Mouse (Mus musculus) intestine, embryonic 15.5 days (tissue): Measurements from ENCODE around the gene Eng. TPM values are rescaled to one million over a fixed set of nuclear protein-coding genes. Genes with fewer than 3 reads are reported as not detected.

Experiments used
- ATAC-seq: fragments of 200-750 bp; cut with Nextera tagmentation; 2 replicates; pipeline ENCODE4 v1.8.0; 2017; ENCODE audit warnings: moderate TSS enrichment, moderate library complexity
- H3K27ac ChIP-seq: fragments of 300-500 bp; sonication (generic); 2 replicates; pipeline ENCODE4 v1.5.1; 2015; ENCODE audit warnings: mild to moderate bottlenecking, inconsistent platforms
- H3K27me3 ChIP-seq: fragments of 300-500 bp; sonication (generic); replicated peaks from 2 replicates; pipeline ENCODE4 v1.6.1; 2015; ENCODE audit warnings: inconsistent platforms
- H3K36me3 ChIP-seq: fragments of 300-500 bp; sonication (generic); 2 replicates; pipeline ENCODE4 v1.6.1; 2015; ENCODE audit warnings: inconsistent platforms
- H3K4me1 ChIP-seq: fragments of 300-500 bp; sonication (generic); replicated peaks from 2 replicates; pipeline ENCODE4 v1.6.1; 2015; ENCODE audit warnings: inconsistent platforms
- H3K4me2 ChIP-seq: fragments of 300-500 bp; sonication (generic); replicated peaks from 2 replicates; pipeline ENCODE4 v1.6.1; 2015; ENCODE audit warnings: mild to moderate bottlenecking, inconsistent platforms
- H3K4me3 ChIP-seq: fragments of 300-500 bp; sonication (generic); replicated peaks from 2 replicates; pipeline ENCODE4 v1.5.1; 2015; ENCODE audit warnings: inconsistent platforms
- H3K9ac ChIP-seq: fragments of 300-500 bp; sonication (generic); 2 replicates; pipeline ENCODE4 v1.6.1; 2015; ENCODE audit warnings: inconsistent platforms
- H3K9me3 ChIP-seq: fragments of 300-500 bp; sonication (generic); 2 replicates; pipeline ENCODE4 v1.6.1; 2016; ENCODE audit warnings: inconsistent platforms
- WGBS: fragments of 180-500 bp; shearing (Covaris S2); methylation state at CpG from one replicate; pipeline ENCODE4 v1.1.7; 2015; 5-methylcytosine and 5-hydroxymethylcytosine counted together
- polyA plus RNA-seq: library from polyadenylated mRNA; unstranded; fragments of >200 nt; fragmentation: Nextera tagmentation; extraction: Ambion mirVana; gene quantifications from 2 replicates; pipeline ENCODE4 v1.2.1, GENCODE M21; 2015

Eng gene
- polyA plus RNA-seq, 1 experiment from 2014 or later: 62.6 TPM

- Histone ChIP-seq H3K4me2 (no peak overlapping the region), H3K27ac (no peak overlapping the region), H3K9ac (no peak overlapping the region), H3K36me3 (peaks cover 36% of the 10 kb centered on the region), H3K9me3 (no peaks in the 10 kb centered on the region), H3K4me1 (peaks cover 23% of the 10 kb centered on the region), H3K4me3 (no peak overlapping the region), H3K27me3 (no peaks in the 10 kb centered on the region)
- 92% methylated on average over 20 of the region's 20 CpGs for WGBS
- no peak for ATAC-seq
Observed at GRCm38 (mm10) chr2:32709521-32710137, 63.2 kb downstream of the Eng start.

- Histone ChIP-seq H3K27me3 (no peaks in the 10 kb centered on the region), H3K9ac (no peak overlapping the region), H3K4me1 (peaks cover 29% of the 10 kb centered on the region), H3K9me3 (no peaks in the 10 kb centered on the region), H3K4me2 (no peak overlapping the region), H3K4me3 (no peak overlapping the region), H3K27ac (no peak overlapping the region), H3K36me3 (peaks cover 31% of the 10 kb centered on the region)
- 79% methylated on average over 5 of the region's 5 CpGs for WGBS
- no peak for ATAC-seq
Observed at GRCm38 (mm10) chr2:32710425-32710824, 64.0 kb downstream of the Eng start.

- H3K4me3 ChIP-seq: peak overlapping the region; percentile 89
- peaks cover 29% of the 10 kb centered on the region for H3K4me1 ChIP-seq
- H3K4me2 ChIP-seq: peak overlapping the region; percentile 79
- H3K9me3 ChIP-seq: no peaks in the 10 kb centered on the region
- ATAC-seq: no peak
- peak overlapping the region; percentile 75 for H3K9ac ChIP-seq
- no peaks in the 10 kb centered on the region for H3K27me3 ChIP-seq
- peaks cover 30% of the 10 kb centered on the region for H3K36me3 ChIP-seq
- 23% methylated on average over 9 of the region's 9 CpGs for WGBS
- H3K27ac ChIP-seq: peak overlapping the region; percentile 98
Observed at GRCm38 (mm10) chr2:32711301-32712056, 65.1 kb downstream of the Eng start.

DNA sequence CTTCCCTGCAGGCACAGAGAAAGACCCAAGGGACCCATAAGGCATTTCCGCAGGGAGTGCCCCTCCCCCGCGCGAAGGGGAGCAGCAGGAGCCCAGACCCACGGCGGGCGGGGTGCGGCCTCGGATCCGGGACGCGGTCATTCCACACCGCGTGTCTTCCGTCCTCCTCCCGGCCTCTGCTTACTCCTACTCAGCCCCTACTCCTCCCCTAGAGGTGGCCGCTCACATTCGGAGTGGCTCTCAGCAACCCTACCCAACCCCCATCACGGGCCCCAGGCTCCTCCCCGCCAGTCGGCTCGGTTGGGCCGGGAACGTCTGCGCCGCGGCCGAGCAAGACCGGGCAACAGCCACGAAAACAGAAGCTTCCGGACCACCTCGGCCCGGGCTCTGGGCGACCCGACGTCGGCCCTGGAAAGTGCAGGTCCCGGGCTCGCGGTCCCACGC lies 65.7 kb downstream of the Eng start:
- Histone ChIP-seq H3K36me3 (peaks cover 25% of the 10 kb centered on the region), H3K4me2 (peak overlapping the region; percentile 79), H3K27me3 (no peaks in the 10 kb centered on the region), H3K4me1 (peaks cover 26% of the 10 kb centered on the region), H3K9ac (peak overlapping the region; percentile 75), H3K9me3 (no peaks in the 10 kb centered on the region), H3K4me3 (peak overlapping the region; percentile 89), H3K27ac (peak overlapping the region; percentile 98)
- WGBS: under 1% methylated on average over 41 of the region's 41 CpGs
- peak; percentile 62 for ATAC-seq

DNA sequence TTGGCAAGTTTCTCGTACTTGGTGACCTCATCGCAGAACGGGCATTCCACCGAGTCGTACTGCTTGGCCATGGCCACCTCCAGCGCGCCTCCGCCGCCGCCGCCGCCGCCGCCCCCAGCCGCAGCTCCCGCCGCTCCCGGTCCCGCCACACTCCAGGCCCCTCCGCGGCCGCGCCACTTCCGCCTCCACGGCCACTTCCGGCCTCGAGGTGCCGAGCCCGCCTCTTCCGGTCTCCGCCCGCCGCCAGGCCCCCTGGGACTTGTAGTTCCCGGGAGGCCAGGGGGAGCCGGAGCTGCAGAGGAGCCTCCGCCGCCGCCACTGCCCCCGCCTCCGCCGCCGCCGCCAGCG lies 66.2 kb downstream of the Eng start:
- H3K36me3 ChIP-seq: peaks cover 25% of the 10 kb centered on the region
- no peaks in the 10 kb centered on the region for H3K27me3 ChIP-seq
- WGBS: under 1% methylated on average over 39 of the region's 44 CpGs
- H3K9me3 ChIP-seq: no peaks in the 10 kb centered on the region
- H3K4me3 ChIP-seq: peak overlapping the region; percentile 89
- peaks cover 26% of the 10 kb centered on the region for H3K4me1 ChIP-seq
- H3K4me2 ChIP-seq: peak overlapping the region; percentile 79
- peak overlapping the region; percentile 75 for H3K9ac ChIP-seq
- ATAC-seq: peak; percentile 92
- peak overlapping the region; percentile 98 for H3K27ac ChIP-seq

DNA sequence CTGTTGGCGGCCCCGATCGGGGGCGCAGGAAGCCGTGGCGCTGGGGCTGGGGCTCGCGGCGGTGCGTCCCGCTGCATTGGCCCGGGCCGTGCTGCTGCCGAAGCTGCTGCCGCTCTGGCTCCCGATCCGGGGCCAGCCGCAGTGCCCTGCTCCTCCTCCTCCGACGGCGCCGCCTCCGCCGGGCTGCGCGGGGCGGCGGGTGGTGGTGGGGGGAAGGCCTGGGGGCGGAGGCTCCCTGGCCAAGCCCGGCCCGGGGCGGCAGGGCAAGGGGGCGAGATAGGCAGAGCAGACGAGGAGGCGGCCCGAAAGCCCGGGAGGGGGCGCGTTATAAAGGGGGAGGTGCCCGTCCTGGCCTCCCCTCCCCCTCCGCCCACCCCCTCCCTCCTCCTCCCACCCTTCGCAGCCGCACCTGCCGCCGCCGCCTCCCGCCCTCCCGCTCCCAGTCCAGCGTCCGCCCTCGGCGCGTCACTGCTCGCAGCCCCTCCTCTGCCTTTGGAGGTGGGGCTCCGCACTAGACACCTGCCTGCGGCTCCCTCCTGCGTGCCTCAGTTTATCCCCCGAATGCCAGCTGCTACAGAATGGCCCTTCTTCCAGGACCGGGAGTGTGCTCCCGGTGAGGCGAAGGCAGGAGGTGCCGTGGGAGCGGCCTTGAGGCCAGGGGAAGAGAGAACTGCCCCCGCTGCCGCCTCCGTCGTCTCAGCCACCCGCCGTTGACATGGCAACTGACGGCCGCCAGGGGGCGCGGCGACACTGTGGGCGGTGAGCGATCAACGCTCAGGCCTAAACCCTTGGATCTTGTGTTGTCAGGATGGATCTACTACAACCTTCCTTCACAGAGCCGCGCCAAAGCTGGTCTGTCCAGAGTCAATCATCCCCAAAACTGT lies 66.8 kb downstream of the Eng start, which contains the start of gene Cdk9:
TSS of gene Cdk9 (minus strand) at position 143 of the 884 bp plus-strand sequence.
- H3K27ac ChIP-seq: peak within 1 kb of the TSS; percentile 98
- peaks cover 21% of the 10 kb centered on the region for H3K36me3 ChIP-seq
- H3K27me3 ChIP-seq: no peaks in the 10 kb centered on the region
- peaks cover 26% of the 10 kb centered on the region for H3K4me1 ChIP-seq
- WGBS: under 1% methylated on average over 49 of the region's 79 CpGs
- peak within 1 kb of the TSS; percentile 75 for H3K9ac ChIP-seq
- no peaks in the 10 kb centered on the region for H3K9me3 ChIP-seq
- peak; percentile 92 for ATAC-seq
- peak within 1 kb of the TSS; percentile 79 for H3K4me2 ChIP-seq
- peak within 1 kb of the TSS; percentile 89 for H3K4me3 ChIP-seq

DNA sequence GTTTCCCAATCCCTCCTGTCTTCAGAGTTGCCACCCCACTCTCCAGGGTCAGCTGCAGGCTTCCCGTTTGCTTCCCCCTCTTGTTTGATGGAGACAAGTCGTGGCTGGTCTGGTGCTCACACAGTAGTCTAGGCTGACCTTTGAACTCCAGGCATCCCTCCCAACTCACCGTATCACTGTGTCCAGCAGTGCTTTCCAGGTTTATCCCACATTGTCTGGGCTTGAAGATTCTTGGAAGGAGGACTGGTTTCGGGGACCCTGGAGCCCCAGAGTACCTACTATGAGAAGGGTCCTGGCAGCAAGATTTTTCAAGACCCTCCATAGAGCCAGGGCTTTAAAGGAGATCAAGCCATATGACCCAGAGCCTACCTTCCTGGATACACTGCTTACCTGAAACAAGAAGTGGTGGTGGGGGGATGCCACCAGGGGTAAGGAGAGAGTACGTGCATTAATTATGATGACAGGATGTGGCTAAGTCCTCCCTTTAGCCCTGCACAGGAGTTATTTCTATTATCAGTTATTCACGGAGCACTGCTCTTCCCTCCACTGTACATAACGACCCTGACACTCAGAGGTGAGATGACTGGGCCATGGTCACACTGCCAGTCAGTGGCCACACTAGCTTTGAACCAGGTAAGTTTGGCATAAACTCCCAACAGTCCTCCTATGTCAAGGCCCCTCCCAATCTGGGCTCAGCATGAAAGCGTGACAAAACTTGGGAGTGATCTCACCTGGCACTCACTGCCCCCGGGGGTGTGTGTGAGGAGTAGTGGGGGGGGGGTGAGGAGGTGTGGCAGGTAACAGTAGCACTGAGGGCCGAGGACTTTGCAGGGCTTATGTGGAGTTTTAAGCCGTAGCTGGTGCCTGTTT lies 68.0 kb downstream of the Eng start:
- H3K4me1 ChIP-seq: peaks cover 26% of the 10 kb centered on the region
- peaks cover 12% of the 10 kb centered on the region for H3K36me3 ChIP-seq
- peak overlapping the region; percentile 98 for H3K27ac ChIP-seq
- no peak overlapping the region for H3K9ac ChIP-seq
- no peak overlapping the region for H3K4me3 ChIP-seq
- no peak for ATAC-seq
- H3K4me2 ChIP-seq: no peak overlapping the region
- H3K27me3 ChIP-seq: no peaks in the 10 kb centered on the region
- 44% methylated on average over 11 of the region's 11 CpGs for WGBS
- no peaks in the 10 kb centered on the region for H3K9me3 ChIP-seq

GRCm38 (mm10) chr2:32714987-32715425 lies 68.6 kb downstream of the Eng start:
- 47% methylated on average over 4 of the region's 4 CpGs for WGBS
- peaks cover 7% of the 10 kb centered on the region for H3K36me3 ChIP-seq
- ATAC-seq: no peak
- no peaks in the 10 kb centered on the region for H3K9me3 ChIP-seq
- H3K4me2 ChIP-seq: no peak overlapping the region
- peak overlapping the region; percentile 17; the same call in 1 of the 2 replicates for H3K9ac ChIP-seq
- no peaks in the 10 kb centered on the region for H3K27me3 ChIP-seq
- no peak overlapping the region for H3K4me3 ChIP-seq
- H3K4me1 ChIP-seq: peaks cover 22% of the 10 kb centered on the region
- peak overlapping the region; percentile 69 for H3K27ac ChIP-seq

DNA sequence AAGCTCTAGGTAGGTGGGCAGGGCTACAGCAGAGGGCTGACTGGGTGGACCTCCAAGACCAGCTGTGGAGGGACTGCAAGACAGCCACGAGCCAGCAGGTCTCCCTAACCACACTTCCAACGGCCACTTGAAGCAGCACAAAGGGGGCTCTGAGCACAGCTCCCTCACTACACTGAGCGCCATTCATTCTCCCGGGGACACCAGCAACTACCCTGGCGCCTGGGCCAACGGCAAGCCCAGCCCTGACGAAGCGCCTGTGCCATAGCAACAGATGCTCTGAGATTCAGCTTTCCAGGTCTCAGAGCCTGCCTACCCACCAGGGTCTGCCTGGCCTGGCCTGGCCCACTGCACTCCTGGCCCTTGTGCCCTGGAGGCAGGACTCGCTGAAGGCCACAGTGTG lies 72.4 kb downstream of the Eng start:
- Histone ChIP-seq H3K9me3 (no peaks in the 10 kb centered on the region), H3K27me3 (no peaks in the 10 kb centered on the region), H3K36me3 (no peaks in the 10 kb centered on the region), H3K4me3 (no peak overlapping the region), H3K9ac (no peak overlapping the region), H3K27ac (no peak overlapping the region), H3K4me2 (no peak overlapping the region), H3K4me1 (peaks cover 37% of the 10 kb centered on the region)
- no peak for ATAC-seq
- 59% methylated on average over 9 of the region's 9 CpGs for WGBS

- H3K36me3 ChIP-seq: no peaks in the 10 kb centered on the region
- H3K4me3 ChIP-seq: no peak overlapping the region
- no peaks in the 10 kb centered on the region for H3K9me3 ChIP-seq
- no peak overlapping the region for H3K4me2 ChIP-seq
- H3K9ac ChIP-seq: no peak overlapping the region
- 94% methylated on average over 3 of the region's 3 CpGs for WGBS
- no peak overlapping the region for H3K27ac ChIP-seq
- ATAC-seq: no peak
- no peaks in the 10 kb centered on the region for H3K27me3 ChIP-seq
- peaks cover 25% of the 10 kb centered on the region for H3K4me1 ChIP-seq
Observed at GRCm38 (mm10) chr2:32720053-32720452, 73.7 kb downstream of the Eng start.

- Histone ChIP-seq H3K4me2 (peak within 1 kb of the TSS; percentile 47), H3K9me3 (no peaks in the 10 kb centered on the region), H3K9ac (peak within 1 kb of the TSS; percentile 16), H3K27ac (no peak within 1 kb of the TSS; the same call in 1 of the 2 replicates), H3K4me3 (peak within 1 kb of the TSS; percentile 13), H3K27me3 (no peaks in the 10 kb centered on the region), H3K4me1 (peaks cover 26% of the 10 kb centered on the region), H3K36me3 (no peaks in the 10 kb centered on the region)
- WGBS: 28% methylated on average over 8 of the region's 8 CpGs
- peak; percentile 35; the same call in 1 of the 2 replicates for ATAC-seq
Observed at GRCm38 (mm10) chr2:32720681-32721229, 74.4 kb downstream of the Eng start, which contains the start of gene Sh2d3c. Gene Sh2d3c (plus strand): TSS chr2:32721055.
